Mouse (Mus musculus): Measurements from ENCODE around the gene Mum1l1.
"Not testable (repeated sequence)": the region's sequence is repeated elsewhere in the genome, so short reads cannot be mapped to it uniquely, and the experiment has no call there.

DNA sequence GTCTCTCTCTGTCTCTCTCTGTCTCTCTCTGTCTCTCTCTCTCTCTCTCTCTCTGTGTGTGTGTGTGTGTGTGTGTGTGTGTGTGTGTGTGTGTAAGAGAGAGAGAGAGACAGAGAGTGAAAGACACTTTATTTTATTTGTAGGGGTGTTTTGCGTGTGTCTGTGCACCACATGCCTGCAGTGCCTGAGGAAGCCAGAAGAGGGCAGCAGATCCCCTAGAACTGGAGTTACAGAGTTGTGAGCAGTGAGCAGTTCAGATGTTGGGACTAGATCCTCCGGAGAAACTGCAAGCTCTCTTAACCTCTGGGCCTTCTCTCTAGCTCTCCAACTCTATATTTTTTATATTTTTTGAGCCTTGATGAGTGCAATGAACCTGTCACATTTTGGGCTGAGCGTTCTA is 18.3 kb upstream of the Mum1l1 start:
- not testable (repeated sequence) for TF ChIP-seq POLR2A (IDR thresholded peaks at IDR 0.05; ENCODE audit: insufficient read depth, low read length)
- peak; percentile 44 for TF ChIP-seq CTCF (IDR thresholded peaks at IDR 0.05; ENCODE audit: low read depth, low read length)
